Mouse (Mus musculus): ENCODE data around the gene Tspan5.
A peak's percentile ranks its signal among the peaks of the same experiment; 100 is the strongest.

Gene Tspan5

DNA sequence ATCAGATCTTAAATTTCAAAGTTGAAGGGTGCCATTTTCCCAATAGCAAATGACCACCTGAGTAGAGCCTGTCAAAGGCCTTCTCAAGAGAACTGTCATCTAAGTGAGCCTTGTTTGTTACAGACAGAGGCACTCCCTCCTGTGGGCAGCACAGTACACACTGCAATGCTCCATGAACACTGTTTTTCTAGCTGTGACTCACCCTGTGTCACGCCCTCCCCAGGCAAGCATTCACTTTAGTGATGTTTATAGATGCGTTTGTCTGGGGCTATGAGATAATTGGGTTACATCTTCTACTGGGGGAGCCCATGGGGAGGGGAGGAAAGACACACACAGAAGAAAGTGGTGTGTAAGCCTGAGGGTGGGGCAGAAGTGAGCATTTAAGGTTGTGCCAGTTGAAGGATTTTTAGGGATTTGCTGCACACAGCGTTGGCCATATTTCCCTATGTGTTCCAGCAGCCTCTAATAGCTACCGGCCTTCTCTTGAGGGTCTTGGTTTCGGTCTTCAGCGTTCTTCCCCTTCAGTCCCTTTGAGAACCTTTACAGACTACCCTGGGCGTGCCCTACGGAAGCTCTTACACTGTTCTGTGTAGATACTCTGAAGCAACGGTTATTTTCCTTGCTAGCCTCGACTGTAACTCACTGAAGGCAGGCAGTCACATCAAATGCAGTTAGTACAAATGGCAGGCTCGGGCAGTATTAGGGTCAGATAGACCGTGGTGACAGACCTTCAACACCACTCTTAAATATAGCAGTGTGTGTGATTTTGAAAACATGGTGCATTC, 29.7 kb downstream of the Tspan5 start:
- no peak for DNase-seq (ENCODE audit: low spot score)

DNA sequence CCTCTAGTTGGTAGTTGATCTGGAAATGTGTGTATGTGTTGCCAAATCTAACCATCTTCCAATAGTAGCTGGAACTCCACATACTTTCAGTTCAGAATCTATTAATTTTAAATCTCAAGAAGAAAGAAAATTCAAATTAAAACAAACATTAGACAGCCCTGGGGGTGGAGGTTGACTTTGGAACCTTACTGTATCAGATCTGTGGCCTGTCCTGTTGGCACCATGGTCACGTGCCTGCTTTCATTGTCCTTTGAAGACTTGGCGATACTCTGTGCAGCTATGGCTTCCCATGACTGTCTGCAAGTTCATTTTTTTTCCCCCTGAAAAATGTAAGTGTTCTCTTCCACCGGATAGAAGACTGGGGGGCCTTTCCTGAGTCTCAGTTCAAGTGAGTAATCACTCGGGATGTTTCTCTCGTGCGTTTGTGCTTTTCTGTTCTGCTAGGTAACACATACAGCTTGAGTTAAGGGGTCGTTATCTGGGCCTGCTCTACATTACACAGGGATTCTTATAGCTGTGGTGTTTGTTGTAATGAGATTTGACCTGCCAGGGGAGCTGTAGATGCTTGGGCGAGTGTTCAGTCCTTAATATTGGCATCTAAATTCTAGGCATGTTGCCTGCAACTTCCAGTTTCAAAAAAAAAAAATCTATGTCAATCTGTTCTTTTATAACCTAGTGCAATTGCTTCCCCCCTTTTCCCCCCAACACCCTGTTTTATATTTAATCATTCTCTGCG, 32.0 kb downstream of the Tspan5 start:
- DNase-seq (ENCODE audit: low spot score): no peak

GRCm38 (mm10) chr3:138774607-138774943, 32.6 kb downstream of the Tspan5 start:
- no peak for DNase-seq (ENCODE audit: low spot score)

GRCm38 (mm10) chr3:138775926-138776715, 34.1 kb downstream of the Tspan5 start:
- no peak for DNase-seq (ENCODE audit: low spot score)

DNA sequence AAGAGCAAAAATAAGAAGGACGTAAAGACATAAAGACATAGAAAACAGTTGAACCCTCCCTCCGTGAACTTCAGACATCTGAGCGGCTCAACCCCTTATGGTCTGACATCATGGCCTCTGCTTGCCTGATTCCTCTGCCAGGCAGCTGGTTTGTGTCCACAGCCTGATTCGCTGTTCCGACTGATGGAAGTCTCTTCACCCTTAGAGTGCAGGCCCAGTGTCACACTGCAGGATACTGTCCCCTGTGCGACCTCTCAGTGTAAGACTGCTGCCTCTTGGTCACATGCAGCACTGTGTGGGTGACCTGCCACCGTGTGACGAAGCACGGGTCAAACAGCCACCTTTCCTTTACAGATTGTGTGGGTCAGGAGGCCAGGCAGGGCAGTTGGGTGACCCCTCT, 39.5 kb downstream of the Tspan5 start:
- DNase-seq (ENCODE audit: low spot score): no peak

DNA sequence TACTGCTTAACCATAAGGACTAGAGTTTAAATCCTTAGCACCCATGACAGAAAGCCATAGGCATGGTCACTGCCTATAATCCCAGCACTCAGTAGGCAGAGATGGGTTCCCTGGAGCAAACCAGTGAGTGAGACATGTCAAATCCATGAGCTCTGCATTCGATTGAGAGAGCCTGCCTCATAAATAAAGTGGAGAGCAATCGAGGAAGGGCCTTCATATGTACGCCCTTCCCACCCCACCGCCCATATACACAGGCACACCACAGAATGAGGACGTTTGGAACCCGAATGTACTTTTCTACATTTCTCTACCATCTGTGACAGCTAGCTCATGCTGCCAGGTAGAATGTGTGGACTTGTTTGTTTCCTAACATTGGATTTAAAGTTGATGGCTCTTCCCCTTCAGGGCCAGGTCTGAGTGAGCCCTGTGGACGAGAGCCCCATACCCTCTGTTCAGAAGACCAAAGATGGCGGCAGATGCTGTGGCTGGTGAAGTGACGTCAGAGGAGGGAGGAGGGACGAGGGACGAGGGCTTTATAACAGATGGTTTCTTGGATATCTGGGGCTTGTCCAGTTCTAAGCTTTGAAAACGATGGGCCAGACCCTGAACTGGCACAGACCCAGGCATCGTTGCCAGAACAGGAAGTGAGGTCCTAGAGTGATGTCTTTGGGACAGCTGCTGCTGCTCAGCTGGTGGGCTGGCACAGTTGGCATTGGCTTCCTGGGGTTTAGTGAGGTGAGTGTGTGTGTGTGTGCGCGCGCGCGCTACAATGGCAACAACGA, 42.1 kb downstream of the Tspan5 start:
- DNase-seq (ENCODE audit: low spot score): no peak

DNA sequence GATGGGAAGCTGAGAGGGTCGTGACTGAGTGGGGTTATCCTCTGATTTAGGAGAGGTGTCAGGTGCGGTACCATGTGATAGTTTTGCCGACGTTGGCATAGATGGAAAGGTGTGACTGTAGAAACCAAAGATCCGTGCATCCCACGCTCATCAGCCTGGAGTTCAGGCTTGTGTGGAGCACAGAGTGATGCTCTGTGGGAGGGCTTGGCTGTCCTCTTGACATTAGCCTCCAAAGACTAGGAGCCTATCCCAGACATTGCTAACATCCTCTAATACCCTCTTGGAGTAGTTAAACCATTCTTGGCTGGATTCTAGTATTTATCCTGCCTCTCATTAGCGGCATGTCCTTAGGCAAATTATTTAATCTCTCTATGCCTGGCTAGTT, 42.6 kb downstream of the Tspan5 start:
- no peak for DNase-seq (ENCODE audit: low spot score)

GRCm38 (mm10) chr3:138787758-138788488, 45.9 kb downstream of the Tspan5 start:
- DNase-seq (ENCODE audit: low spot score): no peak

DNA sequence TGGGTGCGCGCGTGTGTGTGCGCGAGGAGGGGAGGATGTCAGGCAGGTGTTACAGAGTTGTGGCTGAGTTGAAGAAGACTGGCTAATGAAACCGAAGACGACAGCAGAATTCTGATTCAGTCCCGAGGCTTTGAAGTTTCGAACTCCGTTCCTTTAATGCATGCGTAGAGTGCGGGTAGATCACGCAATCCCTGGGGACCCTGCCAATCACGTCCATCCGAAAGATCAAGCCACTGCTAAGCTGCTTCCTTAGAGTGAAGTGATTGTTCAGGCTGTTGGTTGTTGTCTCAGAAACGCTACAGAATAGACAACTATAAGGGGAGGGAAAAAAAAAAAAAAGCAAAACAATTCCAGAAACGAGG, 46.5 kb downstream of the Tspan5 start:
- no peak for DNase-seq (ENCODE audit: low spot score)

DNA sequence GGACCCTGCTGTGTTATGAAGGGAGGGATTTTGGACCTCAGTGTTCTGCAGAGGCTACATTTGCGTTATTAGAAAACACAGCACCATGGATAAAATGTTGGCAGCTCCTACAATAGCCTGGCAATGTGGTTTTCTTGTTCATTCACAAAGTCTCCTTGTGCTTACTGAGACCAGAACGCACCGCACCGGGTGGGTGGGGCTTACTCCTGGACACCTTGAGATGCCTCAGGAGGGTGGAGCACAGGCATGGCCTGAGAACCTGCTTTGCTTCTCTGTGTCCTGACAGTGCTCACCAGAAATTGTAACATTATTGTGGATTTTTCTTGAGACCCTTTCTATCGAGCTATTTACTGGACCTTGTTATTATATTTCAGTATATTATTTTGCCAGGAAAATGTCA, 47.3 kb downstream of the Tspan5 start:
- DNase-seq (ENCODE audit: low spot score): no peak

- no peak for DNase-seq (ENCODE audit: low spot score)
These were observed 52.5 kb downstream of the Tspan5 start for GRCm38 (mm10) chr3:138794533-138794932.

DNA sequence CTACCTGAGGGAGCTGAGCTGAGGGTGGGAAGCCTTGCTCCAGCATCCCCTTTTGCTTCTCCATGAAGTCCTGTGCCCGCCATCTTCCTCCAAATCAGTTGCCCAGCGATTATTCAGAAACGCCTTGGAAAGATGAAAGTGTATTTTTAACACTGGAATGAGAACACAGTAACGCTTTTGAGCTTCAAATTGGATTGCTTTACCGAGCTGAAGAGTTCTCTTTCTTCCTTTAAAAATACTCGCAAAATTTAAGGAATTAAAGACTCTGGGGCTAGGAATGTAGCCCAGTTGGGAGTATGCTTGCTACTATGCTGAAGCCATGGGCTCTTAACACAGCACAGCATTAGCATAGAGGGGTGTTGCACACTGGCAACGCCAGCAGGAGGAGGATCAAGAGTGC, 54.0 kb downstream of the Tspan5 start:
- no peak for DNase-seq (ENCODE audit: low spot score)

DNA sequence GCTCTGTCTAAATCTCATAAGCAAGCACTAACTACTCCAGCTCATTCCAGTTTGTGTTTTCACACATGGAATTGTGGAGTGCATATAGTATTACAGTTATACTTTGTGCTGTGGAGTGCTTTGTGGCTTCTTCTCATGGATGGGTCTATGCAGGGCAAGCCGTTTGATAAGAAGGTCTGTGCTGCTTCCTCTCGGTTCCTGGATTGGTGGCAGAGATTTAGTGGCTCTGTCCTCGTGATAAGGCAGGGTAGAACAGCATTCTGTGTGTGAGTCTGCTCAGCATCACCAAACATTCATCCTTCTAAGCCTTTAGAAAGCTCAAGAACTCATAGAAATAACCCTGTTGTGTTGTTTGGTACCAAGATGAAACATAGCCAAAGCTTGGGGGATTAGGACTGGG, 54.6 kb downstream of the Tspan5 start:
- DNase-seq (ENCODE audit: low spot score): no peak

- peak; percentile 52 for DNase-seq (ENCODE audit: low spot score)
These were observed 58.8 kb downstream of the Tspan5 start for GRCm38 (mm10) chr3:138800664-138801411.

DNA sequence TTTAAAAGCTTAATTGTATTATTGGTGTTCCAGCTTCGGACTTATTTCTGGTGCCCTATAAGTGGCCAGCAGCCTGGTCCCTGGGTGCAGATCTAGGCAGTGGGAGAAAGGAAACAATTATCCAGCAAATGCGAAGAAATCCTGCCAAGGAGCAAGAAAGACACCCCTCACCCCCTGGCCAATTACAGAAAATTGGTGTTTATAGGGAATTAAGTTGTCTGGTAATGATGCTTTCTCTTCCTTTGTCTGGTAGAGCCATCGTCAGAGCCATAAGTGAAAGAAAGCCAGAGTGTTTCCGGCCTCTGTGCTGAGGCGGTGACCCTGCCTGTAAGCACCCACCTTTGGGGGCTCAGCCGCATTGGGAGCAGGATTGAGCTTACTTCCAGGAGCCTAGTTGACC, 59.7 kb downstream of the Tspan5 start:
- no peak for DNase-seq (ENCODE audit: low spot score)

- no peak for DNase-seq (ENCODE audit: low spot score)
These were observed 60.9 kb downstream of the Tspan5 start for GRCm38 (mm10) chr3:138802722-138803443.

GRCm38 (mm10) chr3:138803444-138804085, 61.6 kb downstream of the Tspan5 start:
- DNase-seq (ENCODE audit: low spot score): no peak

- no peak for DNase-seq (ENCODE audit: low spot score)
These were observed 62.4 kb downstream of the Tspan5 start for GRCm38 (mm10) chr3:138804104-138805048.

Measured in urinary bladder, postnatal 14 days (tissue).